Mouse (Mus musculus) right cerebral cortex, postnatal 10 days (tissue): ENCODE results near the gene Asb3.
"Not testable (repeated sequence)": the region's sequence is repeated elsewhere in the genome, so short reads cannot be mapped to it uniquely, and the experiment has no call there.

Source experiments
- DNase-seq, 2 experiments: peaks; one replicate each; pipeline ENCODE4 v3.0.0; 2021; ENCODE audit warnings: low spot score in 2 of 2

The Asb3 gene

GRCm38 (mm10) chr11:31000028-31000427, 114.8 kb downstream of the Asb3 start:
- no peak for DNase-seq

- DNase-seq, result no peak
Measured at GRCm38 (mm10) chr11:31001169-31001908, 116.1 kb downstream of the Asb3 start.

GRCm38 (mm10) chr11:31009668-31010067, 124.5 kb downstream of the Asb3 start:
- not testable (repeated sequence) for DNase-seq

- DNase-seq, result not testable (repeated sequence)
Measured at GRCm38 (mm10) chr11:31017466-31017865, 132.2 kb downstream of the Asb3 start.

GRCm38 (mm10) chr11:31034958-31035357, 149.7 kb downstream of the Asb3 start:
- DNase-seq, result no peak

GRCm38 (mm10) chr11:31089973-31090372, 204.8 kb downstream of the Asb3 start:
- DNase-seq, result no peak

- DNase-seq, result no peak
Measured at GRCm38 (mm10) chr11:31090478-31090978, 205.3 kb downstream of the Asb3 start.

GRCm38 (mm10) chr11:31099519-31099918, 214.3 kb downstream of the Asb3 start:
- not testable (repeated sequence) for DNase-seq

- DNase-seq, result no peak
Measured at GRCm38 (mm10) chr11:31102188-31102587, 217.0 kb downstream of the Asb3 start.

GRCm38 (mm10) chr11:31105364-31105763, 220.1 kb downstream of the Asb3 start:
- DNase-seq, result no peak

- DNase-seq, result not testable (repeated sequence)
Measured at GRCm38 (mm10) chr11:31126964-31127363, 241.7 kb downstream of the Asb3 start.

- not testable (repeated sequence) for DNase-seq
Measured at GRCm38 (mm10) chr11:31133726-31134125, 248.5 kb downstream of the Asb3 start.

GRCm38 (mm10) chr11:31134824-31135223, 249.6 kb downstream of the Asb3 start:
- DNase-seq, result not testable (repeated sequence)

GRCm38 (mm10) chr11:31138394-31138793, 253.2 kb downstream of the Asb3 start:
- DNase-seq, result not testable (repeated sequence)
